Mouse (Mus musculus) macrophage (primary cell): Measurements from ENCODE around the gene Lmtk2. TPM values are rescaled to one million over a fixed set of nuclear protein-coding genes. Genes with fewer than 3 reads are reported as not detected.

ENCODE experiments used
- H3K27ac ChIP-seq: fragments of 350-480 bp; formaldehyde crosslinking; 2 replicates; pipeline ENCODE4 v1.9.0; 2021
- H3K36me3 ChIP-seq: fragments of 350-480 bp; formaldehyde crosslinking; 2 replicates; pipeline ENCODE4 v1.9.0; 2021; ENCODE audit errors: inconsistent target
- H3K4me3 ChIP-seq: fragments of 350-480 bp; formaldehyde crosslinking; 2 replicates; pipeline ENCODE4 v1.9.0; 2021; ENCODE audit errors: inconsistent target
- H3K79me2 ChIP-seq: fragments of 350-480 bp; formaldehyde crosslinking; 2 replicates; pipeline ENCODE4 v1.9.0; 2021; ENCODE audit errors: inconsistent target
- WGBS: methylation state at CpG from one replicate; pipeline ENCODE4 v1.1.7; 2026; ENCODE audit warnings: inconsistent platforms; ENCODE audit not compliant: missing documents; 5-methylcytosine and 5-hydroxymethylcytosine counted together
- polyA plus RNA-seq: library from polyadenylated mRNA; stranded (reverse); fragments of 250-400 nt; gene quantifications from 3 replicates; pipeline ENCODE4 v1.2.4, GENCODE M21; 2018; ENCODE audit warnings: inconsistent platforms

The Lmtk2 gene
- polyA plus RNA-seq, 1 experiment from 2014 or later = 1.4 TPM

DNA sequence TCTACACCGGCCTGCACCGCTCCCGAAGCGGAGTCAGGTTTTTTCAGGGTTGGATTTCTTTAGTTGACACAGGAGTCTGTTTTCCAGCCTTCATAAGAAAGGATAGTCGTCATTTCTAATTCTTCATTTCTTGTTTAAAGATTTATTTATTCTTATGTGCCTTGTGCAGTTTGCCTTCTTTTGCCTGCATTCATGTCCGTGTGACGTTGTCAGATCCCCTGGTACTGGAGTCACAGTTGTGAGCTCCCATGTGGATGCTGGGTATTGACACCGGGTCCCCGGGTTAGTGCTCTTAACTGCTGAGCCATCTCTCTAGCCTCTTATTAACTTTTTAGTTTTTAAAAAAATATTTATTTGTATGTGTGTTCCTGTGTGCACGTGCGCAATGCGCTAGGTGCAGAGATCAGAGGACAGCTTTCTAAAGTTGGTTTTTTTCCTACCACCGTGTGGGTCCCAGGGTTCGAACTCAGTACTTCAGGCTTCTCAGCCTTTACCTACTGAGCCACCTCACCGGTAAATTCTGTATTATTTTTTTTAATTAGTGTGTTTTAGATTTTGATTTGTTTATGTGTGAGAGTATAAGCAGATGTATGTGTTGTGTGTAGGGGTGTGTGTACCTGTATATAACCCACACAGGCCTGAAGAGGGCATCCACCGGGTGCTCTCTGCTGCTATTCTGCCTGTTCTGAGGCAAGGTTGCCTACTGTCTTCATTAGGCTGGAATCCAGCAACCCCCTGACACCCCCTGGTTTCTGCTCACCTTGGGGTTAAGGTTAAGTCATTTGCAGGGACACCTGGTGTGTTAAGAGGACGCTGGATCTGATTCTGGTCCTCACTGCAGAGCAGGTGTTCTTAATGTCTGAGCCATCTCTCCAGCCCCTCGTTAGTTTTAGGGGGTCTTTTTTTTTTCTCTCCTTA is 123.9 kb downstream of the Lmtk2 start:
- 30% methylated on average over 18 of the region's 18 CpGs for WGBS
- Histone ChIP-seq H3K79me2 (peaks cover 59% of the 10 kb centered on the region), H3K36me3 (peaks cover 5% of the 10 kb centered on the region; the same call in 1 of the 2 replicates), H3K27ac (peak overlapping the region; percentile 97), H3K4me3 (peak overlapping the region; percentile 95)

DNA sequence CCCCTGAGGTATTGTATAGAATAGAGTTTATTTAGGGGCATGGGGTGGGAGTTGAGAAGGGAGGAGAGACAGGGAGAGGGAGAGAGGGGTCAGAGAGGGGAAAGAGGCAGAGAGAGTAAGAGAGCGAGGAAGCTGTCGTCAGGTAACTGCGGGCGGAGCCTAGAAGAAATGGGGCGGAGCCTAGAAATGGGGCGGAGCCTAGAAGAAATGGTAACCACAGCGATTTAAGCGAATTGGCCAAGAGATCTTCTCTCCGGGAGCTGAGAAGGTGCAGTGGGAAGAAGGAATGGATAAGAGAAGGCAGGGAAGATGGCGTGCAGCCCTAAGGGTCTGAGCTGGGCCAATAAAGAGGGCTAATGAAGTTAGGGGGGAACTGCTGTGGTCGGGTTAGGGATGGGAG is 126.0 kb downstream of the Lmtk2 start:
- no peaks in the 10 kb centered on the region for H3K36me3 ChIP-seq
- peaks cover 39% of the 10 kb centered on the region for H3K79me2 ChIP-seq
- 62% methylated on average over 11 of the region's 11 CpGs for WGBS
- no peak overlapping the region for H3K27ac ChIP-seq
- H3K4me3 ChIP-seq = no peak overlapping the region

DNA sequence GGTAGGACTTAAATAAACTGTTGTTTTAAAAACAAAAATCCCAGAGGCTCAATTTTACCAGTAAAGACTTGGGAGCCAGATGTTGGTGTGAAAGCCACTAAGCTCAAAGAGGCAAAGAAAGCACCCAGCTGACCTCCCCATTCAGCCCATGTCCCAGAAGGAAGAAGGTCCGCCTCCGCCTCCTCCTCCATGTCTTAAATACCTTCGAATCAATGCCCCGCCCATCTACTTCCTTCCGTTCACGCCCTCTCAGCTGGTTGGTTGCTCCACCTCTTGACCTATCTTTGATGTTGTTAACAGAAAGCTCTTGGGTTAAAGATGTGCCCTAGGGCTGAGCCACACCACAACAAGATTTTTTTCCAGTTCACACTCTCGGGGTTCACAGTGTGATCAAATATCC is 130.0 kb downstream of the Lmtk2 start:
- H3K4me3 ChIP-seq = no peak overlapping the region
- no peak overlapping the region for H3K27ac ChIP-seq
- H3K36me3 ChIP-seq = no peaks in the 10 kb centered on the region
- peaks cover under 1% of the 10 kb centered on the region; the same call in 1 of the 2 replicates for H3K79me2 ChIP-seq
- WGBS = 91% methylated on average over 7 of the region's 7 CpGs

DNA sequence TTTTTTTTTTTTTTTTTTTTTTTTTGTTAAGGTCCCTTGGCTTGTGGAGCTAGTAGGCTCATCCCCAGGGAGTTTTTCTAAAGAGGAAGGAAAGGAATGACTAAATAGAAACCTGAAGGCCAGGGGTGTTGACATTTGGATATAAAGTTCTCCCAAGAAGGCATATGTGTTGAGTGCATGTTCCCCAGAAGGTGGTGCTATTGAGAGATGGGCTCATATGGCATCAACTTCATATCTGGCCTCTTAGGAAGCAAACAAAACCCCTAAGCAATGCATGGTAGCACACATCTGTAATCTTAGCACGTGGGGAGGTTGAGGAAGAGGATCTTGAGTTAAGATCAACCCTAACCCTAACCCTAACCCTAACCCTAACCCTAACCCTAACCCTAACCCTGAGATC is 131.2 kb downstream of the Lmtk2 start:
- H3K27ac ChIP-seq = no peak overlapping the region
- H3K79me2 ChIP-seq = no peaks in the 10 kb centered on the region
- 70% methylated on average over 1 of the region's 1 CpGs for WGBS
- H3K36me3 ChIP-seq = no peaks in the 10 kb centered on the region
- H3K4me3 ChIP-seq = no peak overlapping the region

DNA sequence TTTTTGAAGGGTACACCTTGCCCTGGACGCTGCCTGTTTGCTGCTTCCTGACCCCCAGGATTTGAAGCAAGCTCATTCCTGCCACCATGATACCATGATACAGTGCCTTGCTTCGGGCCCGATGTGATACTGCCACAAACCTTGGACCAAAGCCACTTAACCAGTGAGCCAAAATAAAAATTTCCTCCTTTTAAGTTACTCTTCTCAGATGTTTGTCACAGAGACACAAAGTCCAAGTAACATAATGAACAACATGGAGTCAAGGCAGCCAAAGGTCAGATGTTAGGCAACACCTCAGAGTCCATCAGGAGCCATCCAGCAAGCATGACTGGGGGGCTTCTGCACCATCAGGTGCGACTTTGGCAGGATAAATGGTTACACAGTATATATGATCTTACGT is 132.3 kb downstream of the Lmtk2 start:
- Histone ChIP-seq H3K79me2 (no peaks in the 10 kb centered on the region), H3K27ac (no peak overlapping the region), H3K4me3 (no peak overlapping the region), H3K36me3 (no peaks in the 10 kb centered on the region)
- 83% methylated on average over 5 of the region's 5 CpGs for WGBS

- Histone ChIP-seq H3K27ac (no peak overlapping the region), H3K4me3 (no peak overlapping the region), H3K36me3 (no peaks in the 10 kb centered on the region), H3K79me2 (no peaks in the 10 kb centered on the region)
- 78% methylated on average over 5 of the region's 6 CpGs for WGBS
Observed at GRCm38 (mm10) chr5:144234222-144234621, 134.0 kb downstream of the Lmtk2 start.

DNA sequence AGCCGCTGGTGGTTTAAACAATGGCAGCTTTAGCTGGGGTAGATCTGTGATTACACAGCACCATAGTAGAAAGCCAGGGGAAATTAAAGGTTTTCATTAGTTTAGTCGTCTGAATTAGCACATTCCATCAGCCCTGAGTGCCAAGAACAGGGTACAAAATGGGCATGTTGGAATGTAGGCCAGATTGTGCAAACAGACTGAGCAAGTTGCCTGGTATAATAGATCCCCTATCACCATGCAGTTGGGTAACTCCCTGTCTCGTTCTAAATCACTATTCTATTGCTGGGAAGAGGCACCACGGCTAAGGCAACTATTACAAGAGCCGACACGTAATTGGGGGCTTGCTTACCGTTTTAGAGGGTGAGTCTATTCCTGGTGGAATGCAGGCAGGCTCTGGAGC is 134.5 kb downstream of the Lmtk2 start:
- Histone ChIP-seq H3K36me3 (no peaks in the 10 kb centered on the region), H3K4me3 (no peak overlapping the region), H3K79me2 (no peaks in the 10 kb centered on the region), H3K27ac (no peak overlapping the region)
- WGBS = 93% methylated on average over 7 of the region's 7 CpGs

Other genes with a start within 250 kb of the Lmtk2 start
- gene Ankrd61, start 202.8 kb upstream of the Lmtk2 start, polyA plus RNA-seq = not detected in 3 replicates
- 10.0 to 30.0 TPM (median 28.9 TPM) in 3 replicates for gene Aimp2, start 190.6 kb upstream of the Lmtk2 start, polyA plus RNA-seq
- gene Pms2, start 190.5 kb upstream of the Lmtk2 start, polyA plus RNA-seq = 2.4 to 5.8 TPM (median 3.8 TPM) in 3 replicates
- 0.39 TPM in 1 of 3 replicates, not detected in the others for gene Gm42421, start 172.3 kb upstream of the Lmtk2 start, polyA plus RNA-seq
- gene Rsph10b, start 167.4 kb upstream of the Lmtk2 start, polyA plus RNA-seq = not detected in 3 replicates
- 66.0 to 72.1 TPM (median 71.7 TPM) in 3 replicates for gene Ccz1, start 85.6 kb upstream of the Lmtk2 start, polyA plus RNA-seq
- not detected in 3 replicates for gene Ocm, start 73.8 kb upstream of the Lmtk2 start, polyA plus RNA-seq
- not detected in 3 replicates for gene Bhlha15, start 89.8 kb downstream of the Lmtk2 start, polyA plus RNA-seq
- gene Tecpr1, start 123.2 kb downstream of the Lmtk2 start, polyA plus RNA-seq = 61.4 to 244 TPM (median 121 TPM) in 3 replicates
- gene Bri3, start 144.0 kb downstream of the Lmtk2 start, polyA plus RNA-seq = 238 to 490 TPM (median 271 TPM) in 3 replicates